Comparison of ENCODE assay signal across 24 mouse cellular contexts in genomic region chr5:105390346-105390745, GRCm38 (mm10).
"Had no signal": no experiment of that assay in that cellular context is flagged by ENCODE, and none has a peak within 500 bp of the region (broad histone marks: within the 10 kb centered on the region; RNA-seq: fewer than 3 reads in every experiment).

No protein-coding gene starts in this region.

- H3K4me1 ChIP-seq: embryonic facial prominence, embryonic 10.5 days; embryonic facial prominence, embryonic 12.5 days; embryonic facial prominence, embryonic 13.5 days; embryonic facial prominence, embryonic 15.5 days; forebrain, embryonic 10.5 days; forebrain, embryonic 12.5 days; forebrain, embryonic 13.5 days; forebrain, embryonic 15.5 days; heart, embryonic 10.5 days had no signal

- DNase-seq: cerebellum, adult 8-10 months; cerebellum, adult 9-10 months; cerebellum, adult 9-11 months; cerebellum, postnatal 14 days; cerebellum, postnatal 25 days; cerebellum, postnatal 36 days; embryo, embryonic 11 days; forebrain, postnatal 0 days; gastrocnemius, adult 2 months; gastrocnemius, postnatal 10 days; gastrocnemius, postnatal 14 days; gastrocnemius, postnatal 25 days; gastrocnemius, postnatal 36 days; heart, adult 18-20 months had no signal

- H3K27me3 ChIP-seq: embryonic facial prominence, embryonic 12.5 days; embryonic facial prominence, embryonic 13.5 days; embryonic facial prominence, embryonic 15.5 days; forebrain, embryonic 12.5 days; forebrain, embryonic 13.5 days; forebrain, embryonic 15.5 days had no signal

- H3K36me3 ChIP-seq: embryonic facial prominence, embryonic 10.5 days; embryonic facial prominence, embryonic 12.5 days; embryonic facial prominence, embryonic 13.5 days; embryonic facial prominence, embryonic 15.5 days; forebrain, embryonic 10.5 days; forebrain, embryonic 12.5 days; forebrain, embryonic 15.5 days; heart, embryonic 10.5 days had no signal

- H3K9ac ChIP-seq: embryonic facial prominence, embryonic 12.5 days; embryonic facial prominence, embryonic 13.5 days; embryonic facial prominence, embryonic 15.5 days; forebrain, embryonic 12.5 days; forebrain, embryonic 13.5 days; forebrain, embryonic 15.5 days; forebrain, postnatal 0 days had no signal

- H3K27ac ChIP-seq: embryonic facial prominence, embryonic 10.5 days; embryonic facial prominence, embryonic 12.5 days; embryonic facial prominence, embryonic 13.5 days; embryonic facial prominence, embryonic 15.5 days; forebrain, embryonic 10.5 days; forebrain, embryonic 12.5 days; forebrain, embryonic 13.5 days; forebrain, embryonic 15.5 days; gastrocnemius, adult 2 months; heart, embryonic 10.5 days had no signal

- H3K4me3 ChIP-seq: embryonic facial prominence, embryonic 10.5 days; embryonic facial prominence, embryonic 12.5 days; embryonic facial prominence, embryonic 13.5 days; embryonic facial prominence, embryonic 15.5 days; erythroblast, embryonic 14.5 days; forebrain, embryonic 10.5 days; forebrain, embryonic 12.5 days; forebrain, embryonic 13.5 days; forebrain, embryonic 15.5 days; gastrocnemius, adult 2 months; heart, embryonic 10.5 days had no signal
